Mouse (Mus musculus): ENCODE data around the gene Dgat2.
A peak's percentile ranks its signal among the peaks of the same experiment; 100 is the strongest.

DNA sequence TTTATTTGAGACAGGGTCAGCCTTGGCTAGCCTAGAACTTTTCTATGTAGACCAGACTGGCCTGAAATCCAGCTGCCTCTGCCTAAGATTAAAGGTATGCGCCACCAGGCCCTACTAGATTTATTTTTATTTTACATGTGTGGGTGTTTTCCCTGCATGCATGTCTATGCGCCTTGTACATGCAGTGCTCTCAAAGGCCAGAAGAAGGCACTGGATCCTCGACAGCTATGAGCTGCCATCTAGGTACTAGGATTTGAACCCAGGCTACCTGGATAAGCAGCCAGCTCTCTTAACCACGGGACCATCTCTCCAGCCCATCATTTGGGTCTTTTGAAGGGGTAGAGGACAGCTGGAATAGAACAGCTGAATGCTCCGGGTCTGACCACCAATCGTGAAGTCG lies 20.1 kb downstream of the Dgat2 start:
- TF ChIP-seq CTCF (conservative IDR thresholded peaks at IDR 0.05 in 1 of 2, IDR thresholded peaks at IDR 0.05 in 1 of 2; ENCODE audit: low read depth in 2 of 2, low read length in 2 of 2): peak in 1 of 2 experiments; percentile 52; a peak in 2 of 4 replicates
- no peak for TF ChIP-seq TCF12 (IDR thresholded peaks at IDR 0.05; ENCODE audit: low read depth, low read length)
- TF ChIP-seq CHD1 (IDR thresholded peaks at IDR 0.05; ENCODE audit: low read depth, low read length): no peak

Measured in CH12.LX (cell line).